In the genomic region with DNA sequence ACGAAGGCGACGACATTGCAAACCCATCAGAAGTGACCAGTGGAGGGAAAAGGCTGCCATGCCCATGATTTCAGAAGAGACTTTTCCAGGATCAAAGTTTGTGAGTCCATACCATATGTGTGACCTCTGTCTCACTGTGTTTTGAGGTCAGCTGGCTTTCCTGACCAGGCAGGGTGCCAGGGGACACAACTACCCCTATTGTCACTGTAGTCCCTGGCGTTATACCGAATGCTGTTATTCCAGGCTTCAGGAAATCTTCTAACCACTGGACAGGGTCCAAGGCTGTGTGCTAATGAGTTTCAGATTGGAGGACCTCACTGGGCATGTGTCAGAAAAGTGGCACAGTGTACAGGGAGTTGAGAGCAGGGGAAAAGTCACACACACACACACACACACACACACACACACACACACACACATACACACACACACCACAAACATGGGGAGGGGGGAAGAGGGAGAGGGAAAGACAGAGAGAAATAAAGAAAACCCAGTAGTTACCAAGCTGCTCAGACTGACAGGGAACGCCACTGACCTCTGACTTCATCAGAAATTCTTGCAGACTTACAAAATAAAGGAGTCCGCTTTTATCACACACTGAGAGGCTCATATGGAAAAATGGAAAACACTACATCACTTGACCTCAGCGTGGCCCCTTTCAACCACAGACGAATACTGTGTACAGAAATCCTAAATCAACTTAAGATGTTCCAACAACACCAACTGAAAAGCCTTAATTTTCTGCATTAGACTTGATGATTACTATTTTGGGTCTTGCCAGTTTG, we compare ENCODE assay signal across 8 mouse cellular contexts.
DNase-seq lines count a peak whose midpoint lies in the region; ATAC-seq and TF ChIP-seq lines count a peak whose summit lies in the region.

No protein-coding gene starts in this region.

- no peak overlapping the region for H3K27ac ChIP-seq in neural tube, embryonic 15.5 days (replicated peaks)
- no peak overlapping the region for H3K27ac ChIP-seq in hindbrain, postnatal 0 days

- peaks cover 8% of the 10 kb centered on the region for H3K4me1 ChIP-seq in neural tube, embryonic 15.5 days
- no peaks in the 10 kb centered on the region for H3K4me1 ChIP-seq in hindbrain, postnatal 0 days (ENCODE audit: insufficient read depth, low read length)

- H3K4me2 ChIP-seq in neural tube, embryonic 15.5 days, result no peak overlapping the region
- no peak overlapping the region for H3K4me2 ChIP-seq in hindbrain, postnatal 0 days (ENCODE audit: low read depth, low read length)

- H3K36me3 ChIP-seq in neural tube, embryonic 15.5 days, result no peaks in the 10 kb centered on the region
- no peaks in the 10 kb centered on the region for H3K36me3 ChIP-seq in hindbrain, postnatal 0 days (ENCODE audit: insufficient read depth, low read length)

- DNase-seq in neural tube, embryonic 10.5 days (ENCODE audit: extremely low spot score, low spot score), result peak; percentile 35
- peak; percentile 20 for DNase-seq in gastrocnemius, postnatal 10 days
- DNase-seq in hindbrain, postnatal 0 days (ENCODE audit: low spot score), result peak; percentile 21
- peak; percentile 64 to 77 for DNase-seq in lung, postnatal 4 days
- DNase-seq in layer of hippocampus, adult 18-20 months (ENCODE audit: low spot score in 2 of 2), result no peak
- no peak for DNase-seq in ovary, postnatal 36 days (ENCODE audit: low spot score)
- DNase-seq in right cerebral cortex, adult 18-20 months, result no peak

- TF ChIP-seq CTCF in hindbrain, postnatal 0 days (IDR thresholded peaks at IDR 0.05; ENCODE audit: low read depth), result no peak

- ATAC-seq in neural tube, embryonic 15.5 days (ENCODE audit: low FRiP score), result no peak
- ATAC-seq in hindbrain, postnatal 0 days, result no peak

- no peaks in the 10 kb centered on the region for H3K9me3 ChIP-seq in neural tube, embryonic 15.5 days (replicated peaks)
- H3K9me3 ChIP-seq in hindbrain, postnatal 0 days (ENCODE audit: low read length), result no peaks in the 10 kb centered on the region

- H3K4me3 ChIP-seq in neural tube, embryonic 15.5 days (replicated peaks), result no peak overlapping the region
- no peak overlapping the region for H3K4me3 ChIP-seq in hindbrain, postnatal 0 days (ENCODE audit: low read length)

- peaks cover 2% of the 10 kb centered on the region; the same call in 1 of the 2 replicates for H3K27me3 ChIP-seq in neural tube, embryonic 15.5 days (replicated peaks)
- H3K27me3 ChIP-seq in hindbrain, postnatal 0 days (ENCODE audit: insufficient read depth, low read length), result no peaks in the 10 kb centered on the region

- WGBS in neural tube, embryonic 15.5 days, result 68% methylated on average over 9 of the region's 9 CpGs
- WGBS in hindbrain, postnatal 0 days, result 55% methylated on average over 9 of the region's 9 CpGs

- H3K9ac ChIP-seq in neural tube, embryonic 15.5 days (replicated peaks), result no peak overlapping the region
- H3K9ac ChIP-seq in hindbrain, postnatal 0 days (replicated peaks; ENCODE audit: low read length), result no peak overlapping the region

Comparison
In these comparisons a context has a peak if more than half of its experiments do, and no peak if none do; other contexts are left out.
1. DNase-seq: peak in neural tube, embryonic 10.5 days (single experiment), gastrocnemius, postnatal 10 days (single experiment), hindbrain, postnatal 0 days (single experiment) and lung, postnatal 4 days (2 of 2); none in layer of hippocampus, adult 18-20 months (0 of 2), ovary, postnatal 36 days (single experiment) and right cerebral cortex, adult 18-20 months (single experiment).